Mouse (Mus musculus) skeletal muscle tissue, adult 2 months (tissue): ENCODE measurements around the gene Kmt2b.

Source experiments
- DNase-seq: peaks from one replicate; pipeline ENCODE4 v3.0.0-alpha.2; 2012; ENCODE audit warnings: low read depth, low spot score

The Kmt2b gene

DNA sequence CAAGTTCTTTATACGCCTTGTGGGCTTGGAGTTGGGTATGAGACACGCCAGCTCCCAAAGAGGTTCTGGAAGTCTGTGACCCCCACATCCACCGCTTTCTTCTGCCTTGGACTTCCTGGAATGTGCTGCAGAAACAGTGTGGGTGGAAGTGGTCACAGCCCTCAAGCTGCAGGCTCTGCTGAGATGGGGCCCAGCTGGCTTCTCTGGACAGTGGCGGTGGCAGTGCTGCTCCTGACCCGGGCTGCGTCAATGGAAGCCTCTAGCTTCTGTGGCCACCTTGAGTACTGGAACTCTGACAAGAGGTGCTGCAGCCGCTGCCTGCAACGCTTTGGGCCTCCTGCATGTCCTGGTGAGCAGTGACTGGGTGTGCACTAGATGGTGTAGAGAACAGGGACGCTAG is 22.5 kb downstream of the Kmt2b start:
- no peak for DNase-seq

DNA sequence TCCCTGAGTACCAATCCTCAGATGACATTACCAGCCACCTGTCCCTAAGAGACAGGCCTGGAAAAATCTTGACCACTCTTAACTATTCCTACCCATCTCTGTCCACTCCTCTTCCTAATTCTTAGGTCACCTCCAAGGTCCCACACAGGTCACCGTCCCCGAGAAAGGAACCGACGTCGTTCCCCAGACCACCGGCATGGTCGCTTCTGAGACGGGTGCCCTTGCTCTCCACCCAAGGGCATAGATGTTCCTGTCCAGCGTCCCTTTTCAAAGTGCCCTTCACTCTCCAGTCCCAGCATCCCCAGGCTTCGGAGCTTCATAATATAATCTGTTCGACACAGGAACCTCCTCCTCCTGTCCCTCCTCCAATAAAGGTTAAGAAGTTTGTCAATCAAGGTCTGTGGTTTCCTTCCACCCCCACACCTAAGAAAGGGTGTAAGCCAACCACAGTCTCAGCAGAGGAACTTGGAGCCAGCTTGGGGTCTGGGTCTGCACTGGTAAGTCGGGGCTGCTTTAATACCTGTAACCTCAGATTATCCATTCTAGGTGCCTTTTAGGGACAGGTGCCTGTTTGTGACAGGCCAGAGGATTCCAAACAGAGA is 23.5 kb downstream of the Kmt2b start, which contains the start of gene Igflr1:
TSS of gene Igflr1 (plus strand) at position 458 of the 602 bp plus-strand sequence.
- no peak for DNase-seq

DNA sequence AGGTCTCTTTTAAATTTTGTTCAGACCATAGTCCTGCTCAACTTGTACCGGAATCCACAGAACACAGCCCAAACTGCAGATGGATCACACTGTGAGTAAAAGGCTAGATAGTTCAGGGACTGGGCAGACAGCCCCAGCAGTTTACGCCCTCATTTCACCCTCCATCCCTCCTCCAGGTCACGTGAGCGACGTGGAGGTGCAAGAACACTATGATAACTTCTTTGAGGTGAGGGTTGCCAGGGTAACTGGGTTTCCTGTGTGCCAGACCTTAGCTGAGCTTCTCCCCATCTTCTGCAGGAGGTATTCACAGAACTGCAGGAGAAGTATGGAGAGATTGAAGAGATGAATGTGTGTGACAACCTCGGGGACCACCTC is 24.6 kb downstream of the Kmt2b start:
- no peak for DNase-seq

DNA sequence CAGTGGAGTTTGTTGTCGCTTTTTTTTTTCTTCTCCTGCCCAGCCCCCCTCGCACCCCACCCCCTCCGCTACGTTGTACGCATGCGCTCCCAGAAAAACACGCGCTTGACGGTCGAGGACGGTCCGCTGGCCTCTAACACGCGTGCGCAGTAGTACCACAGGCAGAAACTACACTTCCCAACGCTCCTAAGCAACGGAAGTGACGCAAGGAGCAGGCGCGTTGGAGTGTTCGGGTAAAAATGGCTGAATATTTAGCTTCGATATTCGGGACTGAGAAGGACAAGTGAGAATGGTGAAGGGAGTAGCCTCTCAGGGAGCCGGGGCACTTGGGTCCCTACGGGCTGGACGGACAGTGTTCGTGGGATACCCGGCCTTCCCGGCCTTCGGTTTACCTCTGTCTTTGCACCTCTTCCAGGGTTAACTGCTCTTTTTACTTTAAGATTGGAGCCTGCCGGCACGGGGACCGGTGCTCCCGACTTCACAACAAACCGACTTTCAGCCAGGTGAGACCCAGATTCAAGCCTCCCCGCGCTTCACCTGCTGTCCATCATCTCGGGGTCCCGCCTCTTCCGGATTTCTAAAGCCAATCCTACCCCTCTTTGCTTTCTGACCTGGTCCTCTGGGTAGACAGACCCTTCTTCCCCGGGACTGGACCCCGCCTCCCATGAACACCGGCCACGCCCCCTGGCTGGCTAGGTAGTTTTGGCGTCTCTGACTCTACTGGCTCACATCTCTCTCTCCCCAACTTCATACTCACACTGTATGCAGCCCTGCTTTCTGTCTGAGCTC is 25.2 kb downstream of the Kmt2b start, which contains the start of the genes U2af1l4, Gm49396 and Psenen:
TSS of gene U2af1l4 (plus strand) at position 185 of the 789 bp plus-strand sequence.
TSS of gene Gm49396 (plus strand) at position 228 of the 789 bp plus-strand sequence.
TSS of gene Psenen (minus strand) at position 511 of the 789 bp plus-strand sequence.
- DNase-seq = peak; percentile 99

DNA sequence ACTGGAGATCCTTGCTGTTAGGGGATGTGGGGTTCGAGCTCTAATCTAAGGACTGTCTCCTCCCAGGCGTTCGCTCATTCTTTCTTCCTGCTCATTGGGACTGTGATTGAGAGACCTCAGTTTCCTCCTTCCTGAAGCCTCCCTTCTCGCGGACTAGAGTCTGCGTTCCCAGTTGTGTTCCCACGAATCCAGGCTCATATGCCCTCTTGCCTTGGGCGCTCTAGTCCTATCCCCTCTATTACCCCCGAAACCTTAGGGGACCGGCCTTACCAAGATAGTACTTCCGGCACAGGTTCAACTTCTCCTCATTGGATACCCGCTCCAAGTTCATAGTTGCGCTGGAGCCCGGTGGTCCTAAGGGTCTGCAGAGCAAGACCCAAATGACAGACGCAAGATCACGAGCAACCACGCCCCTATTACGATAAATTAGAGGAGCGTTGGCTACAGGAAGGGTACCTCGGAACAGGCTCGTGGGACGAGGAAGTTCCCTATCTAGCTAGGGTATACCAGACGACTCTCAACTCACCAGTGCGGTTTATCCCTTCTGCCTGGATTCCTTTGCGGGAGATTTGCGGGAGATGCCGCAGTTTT is 25.9 kb downstream of the Kmt2b start:
- no peak for DNase-seq

DNA sequence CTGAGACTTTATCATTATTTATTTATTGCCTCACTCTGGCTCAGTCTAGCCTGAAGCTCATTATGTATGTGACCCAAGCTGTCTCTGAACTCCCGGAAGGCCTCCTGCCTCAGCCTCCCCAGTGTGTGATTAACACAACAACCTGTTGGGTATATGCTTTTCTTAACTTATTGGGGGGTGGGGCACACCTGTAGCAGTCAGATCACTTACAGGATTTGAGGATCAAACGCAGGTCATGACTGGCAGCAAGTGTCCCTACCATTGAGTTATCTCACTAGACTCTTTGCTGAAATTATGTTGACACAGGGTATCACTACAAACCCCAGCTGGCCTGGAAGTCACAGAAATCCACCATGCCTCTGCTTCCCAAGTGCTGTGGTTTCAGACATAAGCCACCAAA is 28.2 kb downstream of the Kmt2b start:
- DNase-seq = no peak

GRCm38 (mm10) chr7:30559443-30559954 is 29.0 kb downstream of the Kmt2b start, which contains the start of gene Lin37:
Lin37 (minus strand) TSS chr7:30559838.
- peak; percentile 99 for DNase-seq

DNA sequence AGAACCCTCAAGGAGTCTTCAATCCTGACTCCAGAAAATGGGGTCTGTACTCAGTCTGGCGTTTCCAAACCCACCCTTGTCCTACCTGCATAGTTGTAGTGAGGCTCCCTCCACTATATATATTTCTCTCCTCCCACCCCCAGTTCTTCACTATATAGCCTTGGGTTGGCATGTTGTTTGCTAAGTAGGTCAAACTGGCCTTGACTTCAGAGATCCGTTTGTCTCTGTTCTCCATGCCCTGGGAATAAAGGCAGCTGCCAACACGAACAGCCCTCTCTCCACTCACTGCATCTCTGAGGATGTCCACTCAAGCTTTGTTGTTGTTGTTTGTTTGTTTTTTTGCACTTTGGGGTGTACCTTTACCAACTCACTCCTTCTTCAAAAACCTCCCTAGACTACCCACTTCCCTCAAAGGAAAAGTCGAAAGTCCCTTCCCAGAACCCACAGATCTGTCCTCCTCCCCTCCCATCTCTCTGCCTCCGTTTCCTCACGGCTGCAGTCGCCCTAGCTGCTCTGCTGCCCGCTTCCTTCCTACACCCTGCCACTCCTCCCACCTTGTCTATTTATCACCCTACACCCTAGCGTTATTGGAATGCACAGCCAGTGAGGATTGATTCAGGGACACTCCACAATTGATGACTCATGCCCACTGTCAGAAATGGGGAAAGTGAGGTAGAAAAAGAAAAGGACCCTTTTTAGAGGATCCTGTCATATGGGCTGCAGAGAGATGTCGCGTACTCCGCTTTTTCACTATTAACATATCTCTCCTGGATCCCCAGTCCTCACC is 29.7 kb downstream of the Kmt2b start:
- DNase-seq = no peak

GRCm38 (mm10) chr7:30557901-30558514 is 30.5 kb downstream of the Kmt2b start:
- DNase-seq = no peak

DNA sequence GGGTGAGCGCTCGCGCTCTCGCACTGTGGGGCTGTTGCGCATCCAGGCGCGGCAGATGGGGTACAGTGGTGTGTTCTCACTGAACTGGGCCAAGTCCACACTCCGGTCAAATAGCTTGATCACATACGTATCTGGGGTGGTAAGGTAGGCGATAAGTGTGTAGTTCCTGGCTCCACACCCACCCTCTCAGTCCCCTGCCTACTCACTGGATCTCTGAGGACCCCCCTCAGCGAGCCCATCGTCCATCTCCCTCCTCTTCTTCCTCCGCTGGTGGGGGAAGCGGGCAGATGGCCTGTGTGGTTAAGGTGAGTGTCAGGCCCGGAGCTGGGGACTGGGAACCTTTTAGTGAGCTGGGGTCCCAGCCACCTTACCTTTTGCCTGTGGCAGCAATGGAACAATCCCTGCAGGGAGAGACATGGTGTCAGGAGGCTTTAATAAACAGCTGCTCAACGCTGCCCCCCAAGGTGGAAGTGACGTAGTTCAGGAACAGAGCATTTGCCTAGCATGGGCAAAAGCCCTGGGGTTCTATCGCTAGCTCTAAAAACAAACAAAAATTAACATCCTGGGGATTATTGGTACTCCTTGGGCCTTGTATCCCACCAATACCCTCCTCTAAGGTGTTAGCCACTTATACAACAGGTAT is 31.5 kb downstream of the Kmt2b start:
- DNase-seq = no peak

GRCm38 (mm10) chr7:30553810-30554584 is 34.5 kb downstream of the Kmt2b start:
- no peak for DNase-seq

GRCm38 (mm10) chr7:30553021-30553589 is 35.4 kb downstream of the Kmt2b start:
- peak; percentile 80 for DNase-seq

DNA sequence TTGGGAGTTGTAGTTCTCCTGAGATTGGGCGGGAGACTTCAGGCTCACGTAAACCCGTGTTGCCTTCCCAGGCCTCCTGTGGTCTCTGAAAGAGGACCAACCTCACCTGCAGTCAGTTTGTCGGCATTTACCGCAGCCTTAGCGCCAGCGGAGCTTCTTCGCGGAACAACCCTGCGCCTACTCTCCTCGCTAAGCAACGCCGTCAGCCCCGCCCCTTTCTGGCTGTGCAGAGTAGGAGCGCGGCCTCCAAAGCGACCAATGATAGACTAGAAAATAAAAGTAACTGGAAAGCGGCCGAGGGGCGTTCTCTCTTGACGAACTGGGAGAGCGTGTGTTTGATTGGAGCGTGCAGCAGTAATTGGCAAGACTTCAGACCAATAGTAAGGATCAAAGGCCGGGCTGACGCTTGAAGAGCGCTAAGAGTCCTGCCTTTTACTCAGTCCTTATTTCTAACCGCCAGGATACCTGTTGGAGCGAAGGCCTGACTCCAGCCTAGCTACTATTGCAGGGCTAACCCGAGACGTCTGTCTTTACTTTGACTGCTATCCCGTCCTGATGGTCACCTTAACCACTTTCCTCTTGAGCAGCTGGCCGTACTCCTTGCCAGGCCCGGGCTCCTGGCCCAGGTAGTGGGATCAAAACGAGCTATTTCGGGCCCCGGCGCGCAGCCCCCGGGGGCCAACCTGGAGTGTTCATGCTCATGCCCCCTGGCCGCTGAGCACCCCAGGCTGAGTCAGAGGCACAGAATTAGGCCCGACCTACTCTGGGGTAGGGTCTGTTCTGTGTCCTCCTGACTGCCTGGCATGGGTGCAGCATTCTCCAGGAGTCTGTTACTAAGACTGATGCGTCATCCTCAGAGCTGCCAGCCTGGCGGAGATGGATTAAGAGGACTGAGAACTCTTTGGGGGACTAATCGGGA is 36.2 kb downstream of the Kmt2b start, which contains the start of the genes Hspb6 and Proser3:
TSS of gene Hspb6 (plus strand) at position 77 of the 919 bp plus-strand sequence.
TSS of gene Proser3 (minus strand) at position 198 of the 919 bp plus-strand sequence.
- DNase-seq = peak; percentile 98

DNA sequence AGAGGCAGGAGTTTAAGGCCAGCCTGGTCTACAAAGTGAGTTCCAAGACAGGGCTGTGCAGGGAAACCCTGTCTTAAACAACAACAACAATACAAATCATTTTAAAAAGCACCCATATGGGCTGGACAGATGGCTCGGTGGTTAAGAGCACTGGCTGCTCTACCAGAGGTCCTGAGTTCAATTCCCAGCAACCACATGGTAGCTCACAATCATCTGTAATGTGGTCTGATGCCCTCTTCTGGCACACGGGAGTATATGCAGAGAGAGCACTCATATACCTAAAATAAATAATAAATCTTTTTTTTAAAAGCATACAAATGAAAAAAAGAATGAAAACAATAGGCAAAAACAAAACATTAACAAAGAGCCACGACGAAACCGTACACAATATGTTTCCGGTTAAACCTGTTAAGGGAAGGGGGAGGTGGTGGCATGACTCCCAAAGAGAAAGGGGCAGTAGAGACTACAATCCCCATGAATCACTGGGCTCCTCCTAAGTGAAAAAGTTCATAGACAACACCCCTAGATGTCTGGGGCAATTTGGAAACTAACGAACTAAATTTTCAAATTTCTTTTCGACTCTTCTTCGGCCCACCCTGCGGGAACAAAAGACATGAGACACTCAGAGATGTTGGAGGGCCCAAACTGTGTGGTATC is 37.0 kb downstream of the Kmt2b start:
- no peak for DNase-seq

- DNase-seq = no peak
These were observed 37.9 kb downstream of the Kmt2b start for GRCm38 (mm10) chr7:30550603-30551002.

- DNase-seq = no peak
These were observed 38.6 kb downstream of the Kmt2b start for GRCm38 (mm10) chr7:30549880-30550279.

GRCm38 (mm10) chr7:30544327-30544726 is 44.2 kb downstream of the Kmt2b start:
- DNase-seq = no peak

GRCm38 (mm10) chr7:30540572-30540971 is 48.0 kb downstream of the Kmt2b start:
- DNase-seq = no peak
